12 mouse cellular contexts compared by ENCODE assay signal in genomic region chr19:20536538-20536937, GRCm38 (mm10). TPM values are rescaled to one million over a fixed set of nuclear protein-coding genes. Genes with fewer than 3 reads are reported as not detected.
DNase-seq lines count a peak whose midpoint lies in the region; TF ChIP-seq lines count a peak whose summit lies in the region.
"Had no signal": no experiment of that assay in that cellular context is flagged by ENCODE, and none has a peak within 500 bp of the region (broad histone marks: within the 10 kb centered on the region; RNA-seq: fewer than 3 reads in every experiment).

No protein-coding gene starts in this region.

- H3K4me1 ChIP-seq in heart, embryonic 10.5 days: no peaks in the 10 kb centered on the region
- no peaks in the 10 kb centered on the region for H3K4me1 ChIP-seq in kidney, adult 2 months (ENCODE audit: control insufficient read depth, insufficient read depth, low read length)

- TF ChIP-seq CTCF in kidney, adult 2 months (conservative IDR thresholded peaks at IDR 0.05; ENCODE audit: insufficient read depth, insufficient read length, low read depth, low read length): no peak

- no peaks in the 10 kb centered on the region for H3K9me3 ChIP-seq in heart, embryonic 10.5 days

- no peak for TF ChIP-seq POLR2A in kidney, adult 2 months (IDR thresholded peaks at IDR 0.05; ENCODE audit: low read depth, low read length)

- DNase-seq in heart, adult 8-10 months (ENCODE audit: low spot score): peak; percentile 31
- no peak for DNase-seq in heart, embryonic 10.5 days (ENCODE audit: low spot score)
- DNase-seq in ZHBTc4 (ENCODE audit: low read depth, low spot score): peak; percentile 37
- DNase-seq in layer of hippocampus, adult 9-11 months: peak; percentile 49
- peak; percentile 60 for DNase-seq in right cerebral cortex, postnatal 25 days
- no peak for DNase-seq in adrenal gland, postnatal 4 days (ENCODE audit: low spot score in 2 of 2)
- DNase-seq in kidney, adult 2 months: no peak
- DNase-seq in spleen, postnatal 4 days (ENCODE audit: low spot score in 2 of 2): no peak
- DNase-seq: adrenal gland, postnatal 10 days; cerebellum, postnatal 10 days; gastrocnemius, postnatal 14 days; kidney, postnatal 4 days had no signal

- H3K4me3 ChIP-seq in heart, embryonic 10.5 days: no peak overlapping the region
- no peak overlapping the region for H3K4me3 ChIP-seq in kidney, adult 2 months (ENCODE audit: insufficient read depth, low read depth, low read length)

- H3K27ac ChIP-seq in heart, embryonic 10.5 days: no peak overlapping the region
- H3K27ac ChIP-seq in kidney, adult 2 months (ENCODE audit: insufficient read depth, low read depth, low read length): no peak overlapping the region

- H3K27me3 ChIP-seq in heart, embryonic 10.5 days (ENCODE audit: insufficient read depth, poor library complexity, severe bottlenecking): no peaks in the 10 kb centered on the region
- no peaks in the 10 kb centered on the region for H3K27me3 ChIP-seq in kidney, adult 2 months (replicated peaks; ENCODE audit: control insufficient read depth, insufficient read depth, low read length)

- WGBS in heart, embryonic 10.5 days: 63% methylated on average over 7 of the region's 7 CpGs
- 79% methylated on average over 7 of the region's 7 CpGs for WGBS in kidney, adult 2 months

- H3K36me3 ChIP-seq in heart, embryonic 10.5 days: no peaks in the 10 kb centered on the region
- no peaks in the 10 kb centered on the region for H3K36me3 ChIP-seq in kidney, adult 2 months (ENCODE audit: control insufficient read depth, insufficient read depth, low read length)

RNA-seq across cellular contexts. Expression of gene Aldh1a1, which starts 44.0 kb away (rescaled TPM):
- 10 to 100 TPM; 13.8 to 26.4 (median 22.7) TPM for total RNA-seq in heart, adult 8-10 months (2022)
- 9.7 and 10.4 TPM in 2 replicates for polyA plus RNA-seq in heart, embryonic 10.5 days (2016; fragmentation: Nextera tagmentation; extraction: Ambion mirVana)
- total RNA-seq in adrenal gland, postnatal 4 days (2021): 10 to 100 TPM; 32.5 to 35.6 TPM
- polyA plus RNA-seq in kidney, adult 2 months (2012; rRNA removed): 3.8 and 4.7 TPM in 2 replicates

Comparison
In these comparisons a context has a peak if more than half of its experiments do, and no peak if none do; other contexts are left out.
1. DNase-seq: peak in heart, adult 8-10 months (single experiment), ZHBTc4 (single experiment), layer of hippocampus, adult 9-11 months (single experiment) and right cerebral cortex, postnatal 25 days (single experiment); none in heart, embryonic 10.5 days (single experiment), adrenal gland, postnatal 4 days (0 of 2), kidney, adult 2 months (single experiment) and spleen, postnatal 4 days (0 of 2).